Mouse (Mus musculus): ENCODE results near the gene Chrm3. TPM values are rescaled to one million over a fixed set of nuclear protein-coding genes. Genes with fewer than 3 reads are reported as not detected.

Chrm3 gene
- total RNA-seq, 2 experiments from 2014 or later: 1.6 to 3.0 TPM

DNA sequence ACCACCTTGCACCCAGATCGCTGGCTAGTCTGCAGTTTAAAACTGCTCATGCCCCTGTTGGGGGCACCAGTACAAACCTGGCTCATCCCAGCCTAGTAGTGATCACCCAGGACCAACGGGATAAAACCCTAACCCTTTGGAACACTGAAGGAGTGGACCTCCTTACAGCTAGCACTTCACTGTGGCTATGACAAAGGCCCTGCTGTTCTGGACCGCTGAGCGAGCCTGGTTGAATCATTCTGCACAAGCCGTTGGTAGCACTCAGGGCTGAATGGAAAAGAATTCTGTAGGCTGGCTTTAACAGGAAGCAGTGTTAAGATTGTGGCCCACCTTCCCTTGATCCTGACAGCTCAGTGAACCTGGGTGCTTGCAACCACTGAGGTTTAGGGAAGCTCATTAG is 470.2 kb downstream of the Chrm3 start:
- DNase-seq: no peak

DNA sequence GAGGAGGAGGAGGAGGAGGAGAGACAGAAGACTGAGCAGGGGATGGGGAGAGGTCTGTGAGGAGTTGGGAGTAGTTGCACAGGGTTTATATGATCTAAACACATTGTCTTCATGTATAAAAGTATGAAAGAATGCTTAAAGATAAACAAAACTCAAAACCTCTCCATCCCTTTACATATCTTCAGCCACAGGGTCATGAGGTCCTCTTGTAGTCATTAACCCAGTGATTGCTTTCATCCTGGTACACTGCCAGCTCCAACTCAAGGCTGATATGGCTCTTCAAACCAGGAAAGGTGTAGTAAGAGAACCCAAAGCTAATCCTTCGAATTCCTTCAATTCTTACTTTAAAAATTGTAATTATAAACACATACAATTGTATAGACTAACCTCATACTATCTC is 470.7 kb downstream of the Chrm3 start:
- DNase-seq: no peak

DNA sequence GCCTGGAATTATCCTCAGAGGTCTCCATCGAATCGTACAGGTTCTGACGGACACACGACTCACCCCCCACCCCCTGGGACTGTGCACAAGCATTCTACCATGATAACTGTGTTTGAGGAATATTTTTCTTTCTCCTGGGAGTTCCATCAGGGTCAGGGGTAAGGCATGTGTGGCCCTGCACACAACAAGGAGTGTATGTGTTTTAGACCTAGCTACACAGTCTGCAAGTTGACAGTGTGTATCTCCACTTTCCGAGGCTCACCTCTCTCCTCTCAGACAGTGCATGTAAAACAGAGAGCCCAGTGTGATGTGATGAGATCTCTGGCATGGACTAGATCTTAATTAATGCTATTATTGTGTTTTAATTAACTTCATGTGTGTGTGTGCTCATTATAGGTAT is 472.4 kb downstream of the Chrm3 start:
- DNase-seq: no peak

DNA sequence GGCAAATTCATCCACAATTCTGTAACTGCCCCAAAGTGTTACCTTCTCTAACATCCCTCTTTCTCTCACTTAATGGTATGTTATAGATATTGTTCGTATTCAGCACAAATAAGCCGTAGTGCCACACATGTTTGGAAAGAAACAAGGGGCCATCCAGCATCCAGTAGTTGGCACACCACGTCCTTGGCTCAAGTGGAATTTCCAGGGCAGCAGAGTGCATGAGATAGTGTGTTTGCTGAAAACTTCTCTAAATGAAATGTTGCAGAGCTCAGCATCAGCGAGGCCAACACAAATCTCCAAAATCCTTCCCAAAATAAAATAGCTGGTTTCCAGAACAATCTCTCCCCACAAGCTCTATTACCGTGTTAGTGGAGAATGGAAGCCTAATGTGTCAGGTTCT is 473.4 kb downstream of the Chrm3 start:
- no peak for DNase-seq

DNA sequence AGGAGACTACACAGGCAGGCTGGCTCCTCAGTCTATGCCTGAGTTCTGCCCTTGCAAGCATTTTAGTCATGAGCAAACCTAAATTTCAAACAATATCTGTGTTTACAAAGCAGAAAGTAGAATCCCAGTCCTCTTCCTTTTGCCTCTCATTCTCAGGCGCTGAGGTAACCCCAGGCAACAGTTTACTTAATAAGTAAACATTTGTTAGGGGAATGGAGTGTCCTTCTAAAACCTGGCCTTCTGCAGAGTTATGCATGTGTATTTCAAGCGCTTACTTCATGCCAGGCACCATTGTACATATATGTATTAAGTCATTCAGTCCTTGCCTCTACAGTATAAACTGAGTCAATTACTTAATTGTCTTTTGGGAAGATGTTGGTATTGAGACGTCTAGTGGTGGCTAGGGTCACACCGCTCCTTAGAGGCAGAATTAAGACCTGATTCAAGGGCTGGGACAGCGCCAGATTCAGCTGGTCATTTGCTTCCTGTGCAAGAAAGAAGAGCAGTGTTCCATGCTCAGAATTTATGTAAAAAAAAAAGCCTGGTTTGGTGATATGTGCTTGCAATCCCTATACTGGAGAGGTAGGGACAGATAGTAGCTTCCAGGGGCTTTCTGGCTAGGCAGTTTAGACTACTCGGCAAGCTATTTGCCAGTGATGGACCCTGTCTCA is 474.0 kb downstream of the Chrm3 start:
- no peak for DNase-seq

DNA sequence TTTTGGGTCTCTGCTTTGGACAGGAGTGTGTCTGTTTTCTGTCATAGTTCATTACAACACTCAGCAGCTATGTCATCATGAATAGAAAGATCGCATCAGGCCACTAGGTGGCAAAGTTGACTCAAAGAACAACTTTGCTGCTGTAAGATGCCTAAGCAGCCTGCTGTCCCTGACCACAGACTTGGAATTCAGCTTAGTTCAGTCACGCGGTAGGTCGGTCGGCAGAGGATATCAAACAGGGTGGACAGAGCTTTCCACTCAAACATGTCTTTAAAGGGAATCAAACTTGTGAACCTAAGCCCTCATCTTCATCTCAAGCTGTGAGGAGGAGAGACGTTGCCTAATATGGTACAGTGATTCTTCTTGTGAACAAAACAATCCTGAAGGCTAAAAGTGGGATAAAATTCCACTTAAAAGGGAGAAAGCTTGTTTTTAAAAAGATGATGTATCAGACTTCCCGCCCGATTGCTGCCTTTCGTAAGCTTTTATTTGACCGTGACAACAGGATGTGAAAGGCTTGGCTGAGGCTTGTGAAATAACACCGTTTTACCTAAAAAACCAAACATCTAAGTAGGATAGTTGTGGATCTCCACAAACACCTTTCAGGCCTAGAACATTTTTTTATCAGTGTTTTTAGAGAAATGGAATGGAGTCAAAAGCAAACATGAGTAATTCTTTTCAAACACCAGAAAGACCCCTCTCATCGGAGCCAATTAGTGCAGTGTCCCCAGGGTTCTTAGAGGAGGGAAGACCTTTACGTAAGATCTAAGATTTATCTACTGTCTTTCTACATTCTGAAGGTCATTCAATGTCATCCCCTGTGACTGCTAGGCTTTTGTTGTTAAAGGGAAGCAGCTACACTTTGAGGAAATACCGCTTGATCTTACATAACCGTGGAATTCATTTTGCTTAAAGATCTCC is 478.0 kb downstream of the Chrm3 start:
- peak; percentile 79 for DNase-seq

DNA sequence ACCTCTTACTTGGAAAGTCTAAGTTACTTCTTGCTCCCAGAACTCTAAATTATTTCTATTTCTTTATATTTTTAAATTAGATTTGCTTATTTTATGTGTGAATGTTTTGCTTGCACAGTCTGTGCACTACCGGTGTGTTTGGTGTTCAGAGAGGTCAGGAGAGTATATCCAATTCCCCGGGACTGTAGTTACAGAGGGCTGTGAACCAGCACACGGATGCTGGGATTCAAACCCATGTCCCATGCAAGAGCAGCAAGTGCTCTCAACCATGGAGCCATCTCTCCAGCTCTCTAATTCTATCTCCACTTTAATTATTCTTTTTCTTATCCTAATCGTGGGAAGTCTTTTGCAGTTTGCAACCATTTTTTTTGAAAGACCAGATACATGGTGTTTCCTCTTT is 478.7 kb downstream of the Chrm3 start:
- DNase-seq: no peak

DNA sequence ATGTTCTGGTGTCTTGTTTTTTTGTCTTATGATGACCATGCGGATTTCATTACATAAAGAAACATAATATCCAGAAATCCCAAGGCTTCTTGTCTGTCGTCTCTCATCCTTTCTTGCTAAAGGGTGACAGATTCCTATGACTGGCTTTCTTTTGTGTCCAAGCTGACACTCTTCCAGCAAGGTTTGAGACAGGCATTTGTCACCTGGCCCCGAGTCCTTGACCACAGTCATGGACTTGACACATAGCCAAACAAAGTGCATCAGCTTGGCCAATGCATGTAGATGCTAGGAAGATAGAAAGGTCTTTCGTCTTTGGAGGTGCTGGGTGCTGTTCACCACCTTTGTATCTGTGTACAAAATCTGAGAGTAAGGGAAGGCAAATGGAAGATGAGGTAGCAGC is 480.2 kb downstream of the Chrm3 start:
- no peak for DNase-seq

DNA sequence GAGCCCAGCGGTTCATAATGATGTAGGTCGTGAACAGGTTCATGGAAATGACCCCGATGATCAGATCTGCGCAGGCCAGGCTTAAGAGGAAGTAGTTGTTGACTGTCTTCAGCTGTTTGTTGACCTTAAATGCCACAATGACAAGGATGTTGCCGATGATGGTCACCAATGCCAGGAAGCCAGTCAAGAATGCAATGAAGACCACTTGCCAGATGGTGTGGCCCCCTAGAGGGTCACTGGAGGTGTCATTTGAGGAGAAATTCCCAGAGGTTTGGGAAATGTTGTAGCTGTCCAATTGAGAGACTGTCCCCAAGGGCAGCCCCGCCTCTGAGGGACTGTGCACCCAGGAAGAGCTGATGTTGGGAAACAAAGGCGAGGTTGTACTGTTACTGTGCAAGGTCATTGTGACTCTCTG is 482.0 kb downstream of the Chrm3 start:
- no peak for DNase-seq

DNA sequence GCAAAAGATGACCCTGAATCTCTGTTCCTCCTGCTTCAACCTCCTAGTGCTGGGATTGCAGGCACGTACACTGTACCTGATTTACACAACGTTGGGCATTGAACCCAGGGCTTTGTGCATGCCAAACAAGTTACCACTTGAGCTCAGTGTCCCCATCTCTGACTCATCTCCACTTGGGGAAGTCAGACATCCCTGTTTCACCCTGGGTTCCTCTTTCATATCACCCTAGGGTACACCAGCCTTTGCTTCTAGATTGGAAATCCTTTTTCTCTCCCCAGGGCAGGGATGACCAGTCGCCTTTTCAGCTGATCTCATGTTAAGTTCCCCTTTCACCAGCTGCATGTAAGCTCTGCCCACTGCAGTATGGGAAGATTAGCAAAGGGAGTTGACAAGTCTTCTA is 487.3 kb downstream of the Chrm3 start:
- no peak for DNase-seq

DNA sequence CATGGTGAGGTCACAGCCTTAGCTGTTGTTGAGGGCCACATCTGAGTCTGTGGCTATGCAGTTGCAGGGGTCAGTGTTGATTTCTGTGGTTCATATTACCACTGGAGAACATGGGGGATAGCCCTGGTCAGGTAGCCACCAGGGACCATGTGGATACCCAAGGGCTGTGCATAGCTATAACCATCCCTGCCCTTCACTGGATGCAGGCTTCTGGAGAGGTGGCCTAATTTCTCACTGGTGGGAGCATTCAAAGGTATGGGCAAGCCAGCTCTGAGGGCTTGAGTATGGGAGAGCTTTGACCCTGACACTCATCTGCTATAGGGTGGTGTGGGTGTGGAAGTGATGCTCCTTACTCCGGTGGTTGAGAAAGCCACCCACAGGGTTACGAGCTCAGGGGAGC is 494.5 kb downstream of the Chrm3 start:
- DNase-seq: no peak

DNA sequence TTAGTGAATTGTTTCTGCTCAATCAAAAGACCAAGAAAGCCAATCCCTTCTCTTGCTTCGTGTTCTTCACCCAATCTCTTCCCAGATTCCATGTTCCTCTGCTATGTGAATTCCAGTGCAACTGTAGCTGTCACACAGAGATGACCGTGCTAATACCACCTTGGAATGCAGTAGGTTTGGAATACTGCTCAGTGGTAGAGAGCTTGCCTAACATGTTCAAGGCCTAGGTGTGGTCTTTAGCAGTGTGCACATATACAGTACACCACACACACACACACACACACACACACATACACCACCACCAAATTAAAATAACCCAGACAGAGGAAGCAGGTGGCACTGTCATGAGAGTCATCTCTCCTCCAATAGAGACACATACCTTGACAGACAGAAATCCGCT is 513.1 kb downstream of the Chrm3 start:
- no peak for DNase-seq

DNA sequence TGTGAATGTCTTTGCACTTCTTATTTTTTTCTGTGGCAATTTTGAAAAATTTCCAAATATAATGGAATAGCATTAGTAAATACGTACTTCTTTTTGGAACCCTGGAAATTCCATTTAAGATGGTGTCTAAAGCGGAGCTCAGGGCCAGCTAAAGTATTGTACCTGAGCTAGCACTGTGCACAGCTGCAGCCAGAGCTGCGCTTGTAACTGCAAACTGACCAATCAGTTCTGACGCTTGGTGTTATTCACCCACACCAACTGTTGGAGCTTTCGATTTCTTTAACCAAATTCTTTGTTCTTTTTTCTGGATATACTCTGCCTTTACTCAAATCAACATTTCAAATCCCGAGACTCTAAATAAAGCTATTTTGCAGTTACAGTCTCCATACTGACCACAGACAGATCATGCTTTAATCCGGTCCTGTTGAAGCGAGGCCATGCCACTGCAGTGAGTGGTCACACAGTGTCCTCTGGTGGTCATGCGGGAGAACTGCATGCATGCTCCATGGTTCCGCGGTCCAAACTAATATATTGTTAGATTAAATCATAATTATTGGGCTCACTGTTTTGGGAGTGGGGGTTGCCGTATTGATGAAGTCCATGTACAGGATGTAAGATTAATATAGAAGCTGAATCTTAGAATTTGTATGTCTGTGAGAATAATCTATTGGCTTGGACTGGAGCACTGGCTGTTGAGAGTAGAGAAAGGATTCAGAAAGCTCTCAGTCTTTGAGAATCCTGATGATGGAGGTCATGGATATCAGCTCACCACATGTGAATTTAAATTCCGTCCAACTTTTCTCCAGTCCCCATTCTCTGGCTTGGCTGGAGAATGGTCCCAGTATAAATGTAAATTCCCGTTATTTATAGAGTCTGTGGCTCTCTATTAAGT is 513.9 kb downstream of the Chrm3 start:
- peak; percentile 77 for DNase-seq

DNA sequence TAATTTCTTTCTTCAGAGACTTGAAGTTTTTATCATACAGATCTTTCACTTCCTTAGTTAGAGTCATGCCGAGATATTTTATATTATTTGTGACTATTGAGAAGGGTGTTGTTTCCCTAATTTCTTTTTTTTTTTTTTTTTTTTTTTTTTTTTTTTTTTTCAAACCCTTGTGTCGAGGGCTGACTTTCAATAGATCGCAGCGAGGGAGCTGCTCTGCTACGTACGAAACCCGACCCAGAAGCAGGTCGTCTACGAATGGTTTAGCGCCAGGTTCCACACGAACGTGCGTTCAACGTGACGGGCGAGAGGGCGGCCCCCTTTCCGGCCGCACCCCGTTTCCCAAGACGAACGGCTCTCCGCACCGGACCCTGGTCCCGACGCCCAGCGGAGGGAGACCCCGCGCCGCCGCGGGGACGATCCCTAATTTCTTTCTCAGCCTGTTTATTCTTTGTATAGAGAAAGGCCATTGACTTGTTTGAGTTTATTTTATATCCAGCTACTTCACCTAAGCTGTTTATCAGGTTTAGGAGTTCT is 526.4 kb downstream of the Chrm3 start:
- DNase-seq: peak; percentile 88

DNA sequence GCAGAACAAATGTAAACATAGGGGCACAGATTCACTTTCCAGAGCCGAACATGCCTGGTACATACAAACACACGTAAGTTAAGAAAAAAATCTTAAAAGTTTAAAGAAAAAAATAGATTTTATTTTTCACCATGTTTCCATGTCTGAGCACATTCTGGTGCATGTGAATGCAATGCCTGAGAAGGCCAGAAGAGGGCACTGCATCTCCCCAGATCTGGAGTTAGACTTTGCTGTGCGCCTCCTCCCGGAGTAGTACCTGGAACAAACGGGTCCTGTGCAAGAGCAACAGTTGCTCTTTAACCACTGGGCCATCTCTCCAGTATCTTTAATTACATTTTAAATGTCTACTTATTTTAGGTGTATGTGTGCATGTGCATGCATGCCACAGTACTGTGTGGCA is 534.4 kb downstream of the Chrm3 start:
- peak; percentile 50 for DNase-seq

Small RNA genes lying within 50 kb of the gene (microRNA-seq; reads per million reads assigned to microRNA genes)
- not detected for gene Gm24187
